Mouse (Mus musculus) stomach, postnatal 0 days (tissue): ENCODE results near the gene Borcs6. TPM values are rescaled to one million over a fixed set of nuclear protein-coding genes. Genes with fewer than 3 reads are reported as not detected.
"Not testable (repeated sequence)": the region's sequence is repeated elsewhere in the genome, so short reads cannot be mapped to it uniquely, and the experiment has no call there.

ENCODE experiments used
- ATAC-seq: fragments of 200-750 bp; cut with Nextera tagmentation; 2 replicates; pipeline ENCODE4 v1.8.0; 2017; ENCODE audit not compliant: low FRiP score, low TSS enrichment
- DNase-seq: peaks from one replicate; pipeline ENCODE4 v3.0.0-alpha.2; 2016; ENCODE audit warnings: low spot score
- H3K27ac ChIP-seq: fragments of 300-500 bp; sonication (generic); replicated peaks from 2 replicates; pipeline ENCODE4 v1.5.1; 2014; ENCODE audit warnings: mild to moderate bottlenecking, control low read depth
- H3K27me3 ChIP-seq: fragments of 300-500 bp; sonication (generic); 2 replicates; pipeline ENCODE4 v1.6.1; 2014; ENCODE audit warnings: low read length; ENCODE audit not compliant: control insufficient read depth, insufficient read depth
- H3K36me3 ChIP-seq: fragments of 300-500 bp; sonication (generic); 2 replicates; pipeline ENCODE4 v1.6.1; 2014; ENCODE audit warnings: low read length, mixed read lengths; ENCODE audit not compliant: control insufficient read depth, insufficient read depth
- H3K4me1 ChIP-seq: fragments of 300-500 bp; sonication (generic); replicated peaks from 2 replicates; pipeline ENCODE4 v1.6.1; 2014; ENCODE audit warnings: antibody characterized with exemption; ENCODE audit not compliant: control insufficient read depth, insufficient read depth
- H3K4me2 ChIP-seq: fragments of 300-500 bp; sonication (generic); replicated peaks from 2 replicates; pipeline ENCODE4 v1.6.1; 2014; ENCODE audit warnings: low read depth, mild to moderate bottlenecking, control low read depth, moderate library complexity
- H3K4me3 ChIP-seq: fragments of 300-500 bp; sonication (generic); 2 replicates; pipeline ENCODE4 v1.5.1; 2014; ENCODE audit warnings: low read depth, low read length, control low read depth
- H3K9ac ChIP-seq: fragments of 300-500 bp; sonication (generic); 2 replicates; pipeline ENCODE4 v1.6.1; 2014; ENCODE audit warnings: mild to moderate bottlenecking, low read length, control low read depth, mixed read lengths
- H3K9me3 ChIP-seq: fragments of 300-500 bp; sonication (generic); 2 replicates; pipeline ENCODE4 v1.6.1; 2016; ENCODE audit warnings: low read length; ENCODE audit not compliant: control insufficient read depth
- CTCF ChIP-seq: IDR thresholded peaks from 2 replicates; pipeline ENCODE4 v1.5.1; 2016; ENCODE audit warnings: antibody characterized with exemption, low read depth, mild to moderate bottlenecking, moderate library complexity
- EP300 ChIP-seq: optimal IDR thresholded peaks from 2 replicates; pipeline ENCODE3; 2016; ENCODE audit warnings: antibody characterized with exemption
- WGBS: fragments of 180-500 bp; shearing (Covaris S2); extraction: QIAGEN DNeasy Blood & Tissue Kit; methylation state at CpG from one replicate; pipeline ENCODE4 v1.1.7; 2014; 5-methylcytosine and 5-hydroxymethylcytosine counted together
- polyA plus RNA-seq: library from polyadenylated mRNA; unstranded; fragments of >200 nt; fragmentation: Nextera tagmentation; extraction: Ambion mirVana; gene quantifications from 2 replicates; pipeline ENCODE4 v1.2.1, GENCODE M21; 2015

The Borcs6 gene
- polyA plus RNA-seq: 14.6 and 16.7 TPM in 2 replicates

- peaks cover 2% of the 10 kb centered on the region; the same call in 1 of the 2 replicates for H3K4me1 ChIP-seq
- H3K4me2 ChIP-seq: peak within 1 kb of the TSS; percentile 85
- no peaks in the 10 kb centered on the region for H3K27me3 ChIP-seq
- H3K9ac ChIP-seq: peak within 1 kb of the TSS; percentile 95
- peak within 1 kb of the TSS; percentile 97 for H3K4me3 ChIP-seq
- WGBS: under 1% methylated on average over 64 of the region's 64 CpGs
- ATAC-seq (peak; percentile 94), DNase-seq (peak; percentile 95)
- no peaks in the 10 kb centered on the region for H3K36me3 ChIP-seq
- no peaks in the 10 kb centered on the region for H3K9me3 ChIP-seq
- peak within 1 kb of the TSS; percentile 98 for H3K27ac ChIP-seq
- peak; percentile 28 for TF ChIP-seq EP300
- TF ChIP-seq CTCF: no peak
Observed at GRCm38 (mm10) chr11:69059357-69059974, at the start of gene Borcs6. TSS of gene Borcs6 (plus strand) at chr11:69059717.

- 87% methylated on average over 15 of the region's 15 CpGs for WGBS
- Histone ChIP-seq H3K27me3 (no peaks in the 10 kb centered on the region), H3K27ac (no peak overlapping the region), H3K36me3 (no peaks in the 10 kb centered on the region), H3K4me3 (no peak overlapping the region), H3K4me1 (no peaks in the 10 kb centered on the region), H3K9me3 (no peaks in the 10 kb centered on the region), H3K9ac (no peak overlapping the region), H3K4me2 (no peak overlapping the region)
- DNase-seq: no peak
- no peak for ATAC-seq
- no peak for TF ChIP-seq CTCF
- TF ChIP-seq EP300: no peak
Observed at GRCm38 (mm10) chr11:69010400-69011323, 48.9 kb upstream of the Borcs6 start.

GRCm38 (mm10) chr11:69011445-69011844 is 48.1 kb upstream of the Borcs6 start:
- WGBS: 72% methylated on average over 2 of the region's 2 CpGs
- peak overlapping the region; percentile 45 for H3K4me3 ChIP-seq
- not testable (repeated sequence) for H3K27me3 ChIP-seq, H3K9me3 ChIP-seq, DNase-seq, H3K36me3 ChIP-seq, ATAC-seq, H3K4me1 ChIP-seq, H3K9ac ChIP-seq
- peak overlapping the region; percentile 79 for H3K4me2 ChIP-seq
- peak overlapping the region; percentile 93 for H3K27ac ChIP-seq
- TF ChIP-seq CTCF: peak; percentile 19

- no peaks in the 10 kb centered on the region for H3K27me3 ChIP-seq
- no peaks in the 10 kb centered on the region for H3K36me3 ChIP-seq
- peak overlapping the region; percentile 66 for H3K9ac ChIP-seq
- H3K4me2 ChIP-seq: peak overlapping the region; percentile 79
- H3K4me1 ChIP-seq: no peaks in the 10 kb centered on the region
- ATAC-seq (peak; percentile 78), DNase-seq (peak; percentile 91)
- no peaks in the 10 kb centered on the region for H3K9me3 ChIP-seq
- TF ChIP-seq EP300: no peak
- no peak for TF ChIP-seq CTCF
- peak overlapping the region; percentile 93 for H3K27ac ChIP-seq
- H3K4me3 ChIP-seq: peak overlapping the region; percentile 45
- WGBS: under 1% methylated on average over 18 of the region's 18 CpGs
Observed at GRCm38 (mm10) chr11:69012071-69012601, 47.4 kb upstream of the Borcs6 start.

- peak; percentile 95 for ATAC-seq
- H3K27me3 ChIP-seq: no peaks in the 10 kb centered on the region
- no peaks in the 10 kb centered on the region for H3K36me3 ChIP-seq
- H3K9me3 ChIP-seq: no peaks in the 10 kb centered on the region
- 2% methylated on average over 38 of the region's 38 CpGs for WGBS
- peak; percentile 93 for DNase-seq
- H3K9ac ChIP-seq: peak within 1 kb of the TSS; percentile 61
- H3K27ac ChIP-seq: peak within 1 kb of the TSS; percentile 88
- H3K4me1 ChIP-seq: no peaks in the 10 kb centered on the region
- H3K4me3 ChIP-seq: peak within 1 kb of the TSS; percentile 61
- H3K4me2 ChIP-seq: peak within 1 kb of the TSS; percentile 63
- peak; percentile 77 for TF ChIP-seq CTCF
- no peak for TF ChIP-seq EP300
Observed at GRCm38 (mm10) chr11:69015644-69016441, 43.7 kb upstream of the Borcs6 start, which contains the start of gene Ctc1. TSS of gene Ctc1 (plus strand) at chr11:69015911.
